Mouse (Mus musculus): ENCODE measurements around the gene Tob2. TPM values are rescaled to one million over a fixed set of nuclear protein-coding genes. Genes with fewer than 3 reads are reported as not detected.

Tob2 gene
- total and polyA plus RNA-seq, 3 experiments: 49.7 to 114 (median 101) TPM

GRCm38 (mm10) chr15:81829208-81829580 lies 29.4 kb downstream of the Tob2 start:
- peak overlapping the region; percentile 29 for H3K27ac ChIP-seq
- H3K79me2 ChIP-seq (replicated peaks; ENCODE audit: control insufficient read depth, insufficient read depth, low read length): no peaks in the 10 kb centered on the region; the same call in 1 of the 2 replicates
- H3K4me1 ChIP-seq (ENCODE audit: control insufficient read depth, insufficient read depth, low read length): peaks cover 13% of the 10 kb centered on the region
- no peaks in the 10 kb centered on the region for H3K27me3 ChIP-seq (ENCODE audit: control insufficient read depth, insufficient read depth, low read length)
- intact Hi-C loops (cut with DNase I): no loop called here
- H3K9ac ChIP-seq (ENCODE audit: low read depth, low read length): peak overlapping the region; percentile 30; the same call in 1 of the 2 replicates
- WGBS: 59% methylated on average over 2 of the region's 2 CpGs
- H3K36me3 ChIP-seq (ENCODE audit: control insufficient read depth, insufficient read depth, low read length): no peaks in the 10 kb centered on the region
- H3K4me3 ChIP-seq: no peak overlapping the region
- TF ChIP-seq CTCF (IDR thresholded peaks at IDR 0.05): no peak
- no peak for TF ChIP-seq POLR2A (IDR thresholded peaks at IDR 0.05; ENCODE audit: insufficient read depth, low read depth, low read length)
- DNase-seq: no peak

- Histone ChIP-seq H3K9ac (ENCODE audit: low read depth, low read length) (no peak overlapping the region), H3K27ac (peak overlapping the region; percentile 29), H3K4me3 (no peak overlapping the region), H3K27me3 (ENCODE audit: control insufficient read depth, insufficient read depth, low read length) (no peaks in the 10 kb centered on the region), H3K4me1 (ENCODE audit: control insufficient read depth, insufficient read depth, low read length) (peaks cover 9% of the 10 kb centered on the region), H3K36me3 (ENCODE audit: control insufficient read depth, insufficient read depth, low read length) (no peaks in the 10 kb centered on the region), H3K79me2 (replicated peaks; ENCODE audit: control insufficient read depth, insufficient read depth, low read length) (no peaks in the 10 kb centered on the region; the same call in 1 of the 2 replicates)
- TF ChIP-seq EP300 (IDR thresholded peaks at IDR 0.05; ENCODE audit: insufficient read depth, low read depth, low read length): 0 out of 2 replicates have a peak, but pooled peaks have one; percentile 17
- TF ChIP-seq POLR2A (IDR thresholded peaks at IDR 0.05; ENCODE audit: insufficient read depth, low read depth, low read length): no peak
- no peak for TF ChIP-seq CTCF (IDR thresholded peaks at IDR 0.05)
- WGBS: 66% methylated on average over 7 of the region's 7 CpGs
- intact Hi-C loops (cut with DNase I): no loop called here
- no peak for DNase-seq
These were observed 30.0 kb downstream of the Tob2 start for GRCm38 (mm10) chr15:81828426-81829207.

GRCm38 (mm10) chr15:81824832-81825231 lies 33.8 kb downstream of the Tob2 start:
- WGBS: 79% methylated on average over 3 of the region's 3 CpGs
- Histone ChIP-seq H3K27me3 (ENCODE audit: control insufficient read depth, insufficient read depth, low read length) (no peaks in the 10 kb centered on the region), H3K36me3 (ENCODE audit: control insufficient read depth, insufficient read depth, low read length) (peaks cover 2% of the 10 kb centered on the region), H3K4me1 (ENCODE audit: control insufficient read depth, insufficient read depth, low read length) (peaks cover 3% of the 10 kb centered on the region; the same call in 1 of the 2 replicates), H3K9ac (ENCODE audit: low read depth, low read length) (no peak overlapping the region), H3K4me3 (no peak overlapping the region), H3K79me2 (replicated peaks; ENCODE audit: control insufficient read depth, insufficient read depth, low read length) (peaks cover under 1% of the 10 kb centered on the region), H3K27ac (no peak overlapping the region)
- intact Hi-C loops (cut with DNase I): no loop called here
- no peak for DNase-seq
- TF ChIP-seq POLR2A (IDR thresholded peaks at IDR 0.05; ENCODE audit: insufficient read depth, low read depth, low read length) (no peak), CTCF (IDR thresholded peaks at IDR 0.05) (no peak), EP300 (IDR thresholded peaks at IDR 0.05; ENCODE audit: insufficient read depth, low read depth, low read length) (no peak)

GRCm38 (mm10) chr15:81822631-81823030 lies 36.0 kb downstream of the Tob2 start:
- Histone ChIP-seq H3K4me3 (no peak overlapping the region), H3K27me3 (ENCODE audit: control insufficient read depth, insufficient read depth, low read length) (no peaks in the 10 kb centered on the region), H3K4me1 (ENCODE audit: control insufficient read depth, insufficient read depth, low read length) (no peaks in the 10 kb centered on the region), H3K9ac (ENCODE audit: low read depth, low read length) (no peak overlapping the region), H3K36me3 (ENCODE audit: control insufficient read depth, insufficient read depth, low read length) (peaks cover 8% of the 10 kb centered on the region), H3K27ac (no peak overlapping the region), H3K79me2 (replicated peaks; ENCODE audit: control insufficient read depth, insufficient read depth, low read length) (peaks cover 2% of the 10 kb centered on the region)
- TF ChIP-seq EP300 (IDR thresholded peaks at IDR 0.05; ENCODE audit: insufficient read depth, low read depth, low read length) (no peak), POLR2A (IDR thresholded peaks at IDR 0.05; ENCODE audit: insufficient read depth, low read depth, low read length) (no peak), CTCF (IDR thresholded peaks at IDR 0.05) (no peak)
- DNase-seq: no peak
- intact Hi-C loops (cut with DNase I): no loop called here
- WGBS: 83% methylated on average over 3 of the region's 3 CpGs

- intact Hi-C loops (cut with DNase I): no loop called here
- no peak overlapping the region for H3K9ac ChIP-seq (ENCODE audit: low read depth, low read length)
- DNase-seq: no peak
- H3K27me3 ChIP-seq (ENCODE audit: control insufficient read depth, insufficient read depth, low read length): no peaks in the 10 kb centered on the region
- WGBS: 93% methylated on average over 3 of the region's 3 CpGs
- no peak for TF ChIP-seq EP300 (IDR thresholded peaks at IDR 0.05; ENCODE audit: insufficient read depth, low read depth, low read length)
- no peak for TF ChIP-seq POLR2A (IDR thresholded peaks at IDR 0.05; ENCODE audit: insufficient read depth, low read depth, low read length)
- TF ChIP-seq CTCF (IDR thresholded peaks at IDR 0.05): no peak
- H3K36me3 ChIP-seq (ENCODE audit: control insufficient read depth, insufficient read depth, low read length): peaks cover 15% of the 10 kb centered on the region
- no peak overlapping the region for H3K27ac ChIP-seq
- H3K79me2 ChIP-seq (replicated peaks; ENCODE audit: control insufficient read depth, insufficient read depth, low read length): peaks cover 7% of the 10 kb centered on the region
- peaks cover 4% of the 10 kb centered on the region; the same call in 1 of the 2 replicates for H3K4me1 ChIP-seq (ENCODE audit: control insufficient read depth, insufficient read depth, low read length)
- no peak overlapping the region for H3K4me3 ChIP-seq
These were observed 40.2 kb downstream of the Tob2 start for GRCm38 (mm10) chr15:81818404-81818803.

GRCm38 (mm10) chr15:81814716-81815370 lies 43.8 kb downstream of the Tob2 start:
- DNase-seq: peak in 1 of 2 experiments; percentile 42
- 65% methylated on average over 12 of the region's 12 CpGs for WGBS
- Histone ChIP-seq H3K4me3 (no peak overlapping the region), H3K36me3 (ENCODE audit: control insufficient read depth, insufficient read depth, low read length) (peaks cover 17% of the 10 kb centered on the region), H3K9ac (ENCODE audit: low read depth, low read length) (no peak overlapping the region), H3K27ac (no peak overlapping the region), H3K27me3 (ENCODE audit: control insufficient read depth, insufficient read depth, low read length) (no peaks in the 10 kb centered on the region), H3K79me2 (replicated peaks; ENCODE audit: control insufficient read depth, insufficient read depth, low read length) (peaks cover 11% of the 10 kb centered on the region), H3K4me1 (ENCODE audit: control insufficient read depth, insufficient read depth, low read length) (peaks cover 10% of the 10 kb centered on the region)
- intact Hi-C loops (cut with DNase I): no loop called here
- TF ChIP-seq EP300 (IDR thresholded peaks at IDR 0.05; ENCODE audit: insufficient read depth, low read depth, low read length): no peak
- 0 out of 2 replicates have a peak, but pooled peaks have one; percentile 10 for TF ChIP-seq POLR2A (IDR thresholded peaks at IDR 0.05; ENCODE audit: insufficient read depth, low read depth, low read length)
- no peak for TF ChIP-seq CTCF (IDR thresholded peaks at IDR 0.05)
